Mouse (Mus musculus) erythroblast, embryonic 14.5 days (primary cell): ENCODE measurements around the gene Cib4. TPM values are rescaled to one million over a fixed set of nuclear protein-coding genes. Genes with fewer than 3 reads are reported as not detected.

ENCODE experiments used
- H3K27me3 ChIP-seq: 2 replicates; pipeline ENCODE4 v1.6.1; 2012; ENCODE audit warnings: inconsistent platforms; ENCODE audit not compliant: control insufficient read depth
- H3K36me3 ChIP-seq: 2 replicates; pipeline ENCODE4 v1.6.1; 2012; ENCODE audit warnings: mild to moderate bottlenecking, inconsistent platforms; ENCODE audit not compliant: control insufficient read depth
- H3K4me1 ChIP-seq: 2 replicates; pipeline ENCODE4 v1.6.1; 2012; ENCODE audit warnings: inconsistent platforms; ENCODE audit not compliant: control insufficient read depth
- H3K4me3 ChIP-seq: replicated peaks from 2 replicates; pipeline ENCODE3; 2012; ENCODE audit warnings: moderate library complexity, mild to moderate bottlenecking, inconsistent platforms
- H3K9me3 ChIP-seq: 2 replicates; pipeline ENCODE4 v1.6.1; 2012; ENCODE audit warnings: low read length, inconsistent platforms, mixed read lengths; ENCODE audit not compliant: control insufficient read depth
- GATA1 ChIP-seq: IDR thresholded peaks from 2 replicates; pipeline ENCODE4 v1.6.1; 2012; ENCODE audit warnings: low read length, inconsistent platforms, mixed read lengths
- TAL1 ChIP-seq: IDR thresholded peaks from 3 replicates; pipeline ENCODE4 v1.6.1; 2012; ENCODE audit warnings: low read length, inconsistent platforms, mixed read lengths
- polyA plus RNA-seq: library from polyadenylated mRNA; stranded (reverse); fragments of >175 nt; gene quantifications from 2 replicates; pipeline ENCODE4 v1.2.3, GENCODE M21; 2012

Gene Cib4
- polyA plus RNA-seq, 1 experiment: not detected

DNA sequence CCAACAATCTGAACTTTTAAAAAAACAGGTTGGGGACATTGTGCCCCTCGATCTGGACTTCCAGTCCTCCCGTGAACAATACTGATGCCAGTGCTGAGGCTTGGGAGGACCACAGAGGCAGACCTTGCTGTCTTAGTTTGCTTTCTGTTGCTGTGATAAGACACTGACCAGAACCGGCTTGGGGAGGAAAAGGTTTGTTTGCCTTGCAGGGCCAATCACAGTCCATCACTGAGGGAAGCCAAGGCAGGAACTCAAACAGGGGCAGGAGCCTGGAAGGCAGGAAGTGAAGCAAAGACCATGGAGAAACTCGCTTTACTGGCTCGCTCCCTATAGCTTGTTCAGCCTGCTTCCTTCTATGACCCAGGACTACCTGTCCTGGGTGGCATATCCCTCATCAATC is 73.5 kb downstream of the Cib4 start:
- no peaks in the 10 kb centered on the region for H3K36me3 ChIP-seq
- H3K4me3 ChIP-seq: no peak overlapping the region
- no peaks in the 10 kb centered on the region for H3K4me1 ChIP-seq
- peaks cover 2% of the 10 kb centered on the region; the same call in 1 of the 2 replicates for H3K27me3 ChIP-seq
- H3K9me3 ChIP-seq: no peaks in the 10 kb centered on the region
- TF ChIP-seq TAL1 (no peak), GATA1 (no peak)

GRCm38 (mm10) chr5:30470454-30470853 is 75.2 kb downstream of the Cib4 start:
- peaks cover 12% of the 10 kb centered on the region for H3K27me3 ChIP-seq
- TF ChIP-seq GATA1 (no peak), TAL1 (no peak)
- H3K36me3 ChIP-seq: no peaks in the 10 kb centered on the region
- no peak overlapping the region for H3K4me3 ChIP-seq
- no peaks in the 10 kb centered on the region for H3K4me1 ChIP-seq
- H3K9me3 ChIP-seq: no peaks in the 10 kb centered on the region

DNA sequence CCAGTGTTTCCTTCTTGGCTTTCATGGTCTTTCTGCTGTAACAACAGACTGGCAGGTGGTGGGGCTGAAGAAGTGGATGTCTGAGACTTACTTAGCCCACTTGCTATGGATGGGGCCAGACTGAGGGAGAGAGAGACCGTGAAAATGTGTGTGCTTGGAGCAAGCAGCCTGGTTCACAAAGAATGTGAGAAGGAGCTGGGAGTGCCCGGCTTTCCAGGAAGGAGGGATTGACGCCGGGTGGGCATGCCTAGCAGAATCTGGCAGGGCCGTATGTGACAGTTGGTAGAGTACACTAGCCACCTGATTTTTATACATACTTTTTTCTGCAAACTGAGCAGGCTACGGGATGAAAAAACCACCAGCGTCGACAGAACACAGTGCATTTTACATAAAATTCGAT is 79.3 kb downstream of the Cib4 start:
- H3K27me3 ChIP-seq: peaks cover 22% of the 10 kb centered on the region

DNA sequence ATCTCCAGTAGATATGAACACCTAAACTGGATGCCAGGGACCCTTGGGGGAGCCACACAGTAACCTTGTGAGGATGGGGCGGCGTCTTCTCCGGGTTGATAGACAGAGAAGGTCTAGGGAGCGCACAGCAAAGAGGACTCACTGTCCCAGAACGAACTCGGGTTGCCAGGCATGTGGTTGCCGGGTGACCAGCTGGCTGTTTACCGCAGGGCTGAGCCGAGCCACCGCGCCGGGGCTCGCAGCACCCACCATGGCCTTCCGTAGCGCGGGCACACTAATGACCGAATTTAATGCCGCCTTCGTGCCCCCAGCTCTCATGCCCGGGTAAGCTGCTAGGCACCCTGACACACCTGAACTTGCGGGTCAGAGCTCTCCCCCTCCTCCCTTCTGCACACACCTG is 79.8 kb downstream of the Cib4 start, which contains the start of gene 1700001C02Rik:
1700001C02Rik (plus strand) TSS at position 187 of the 400 bp plus-strand sequence.
- H3K4me3 ChIP-seq: no peak within 1 kb of the TSS
- no peaks in the 10 kb centered on the region for H3K4me1 ChIP-seq
- no peaks in the 10 kb centered on the region for H3K9me3 ChIP-seq
- TF ChIP-seq GATA1: no peak
- TF ChIP-seq TAL1: no peak
- H3K27me3 ChIP-seq: peaks cover 22% of the 10 kb centered on the region
- no peaks in the 10 kb centered on the region for H3K36me3 ChIP-seq

More for the DNA sequence above, 79.3 kb downstream of the Cib4 start:
- H3K9me3 ChIP-seq: no peaks in the 10 kb centered on the region
- no peaks in the 10 kb centered on the region for H3K36me3 ChIP-seq
- TF ChIP-seq GATA1: no peak
- TF ChIP-seq TAL1: no peak
- no peaks in the 10 kb centered on the region for H3K4me1 ChIP-seq
- no peak overlapping the region for H3K4me3 ChIP-seq

DNA sequence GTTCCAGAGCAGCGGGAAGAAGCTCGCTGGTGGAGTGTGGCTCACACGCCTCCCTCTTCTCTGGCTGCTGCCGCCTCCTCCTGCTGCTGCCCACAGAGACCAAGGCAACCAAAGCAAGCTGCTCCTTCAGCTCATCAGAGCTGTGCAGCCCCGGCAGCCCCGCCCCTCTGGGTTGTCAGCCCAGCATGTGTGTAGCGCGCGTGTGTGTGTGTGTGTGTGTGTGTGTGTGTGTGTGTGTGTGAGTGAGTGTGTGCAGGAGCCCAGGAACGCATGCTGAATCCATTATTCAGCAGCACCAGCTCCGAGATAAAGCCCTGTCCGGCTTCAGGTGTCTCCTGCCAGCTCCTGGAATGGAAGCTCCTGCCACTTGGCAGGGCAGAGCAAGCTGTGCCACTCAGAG is 83.8 kb downstream of the Cib4 start, which contains the start of gene Otof:
Otof (minus strand) TSS at position 112 of the 400 bp plus-strand sequence.
- H3K27me3 ChIP-seq: peaks cover 20% of the 10 kb centered on the region
- H3K4me1 ChIP-seq: no peaks in the 10 kb centered on the region
- H3K9me3 ChIP-seq: no peaks in the 10 kb centered on the region
- no peak for TF ChIP-seq GATA1
- no peak for TF ChIP-seq TAL1
- H3K4me3 ChIP-seq: no peak within 1 kb of the TSS
- no peaks in the 10 kb centered on the region for H3K36me3 ChIP-seq

GRCm38 (mm10) chr5:30460155-30460554 is 85.5 kb downstream of the Cib4 start:
- H3K9me3 ChIP-seq: no peaks in the 10 kb centered on the region
- TF ChIP-seq TAL1: no peak
- no peak for TF ChIP-seq GATA1
- H3K36me3 ChIP-seq: no peaks in the 10 kb centered on the region
- H3K4me1 ChIP-seq: no peaks in the 10 kb centered on the region
- no peak overlapping the region for H3K4me3 ChIP-seq
- H3K27me3 ChIP-seq: peaks cover 7% of the 10 kb centered on the region

DNA sequence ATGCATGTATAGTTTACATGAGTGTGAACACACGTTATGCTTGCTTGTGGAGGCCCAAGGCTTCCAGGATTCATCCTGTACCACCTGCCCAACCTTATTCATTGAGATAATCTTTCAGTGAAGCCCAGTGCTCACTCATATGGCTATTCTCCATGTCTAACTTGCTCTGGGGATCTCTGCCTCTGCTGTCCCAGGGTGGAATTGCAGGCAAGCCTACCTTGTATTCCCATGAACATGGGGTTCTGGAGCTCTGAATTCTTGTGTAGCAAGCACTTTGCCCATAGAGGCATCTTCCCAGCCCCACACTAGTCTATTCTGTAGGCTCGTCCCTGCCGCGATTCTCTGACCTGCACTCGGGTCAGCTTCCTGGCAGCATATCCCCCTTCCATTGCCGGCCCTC is 89.6 kb downstream of the Cib4 start:
- H3K9me3 ChIP-seq: no peaks in the 10 kb centered on the region
- H3K4me3 ChIP-seq: no peak overlapping the region
- H3K36me3 ChIP-seq: no peaks in the 10 kb centered on the region
- no peaks in the 10 kb centered on the region for H3K27me3 ChIP-seq
- no peaks in the 10 kb centered on the region for H3K4me1 ChIP-seq
- TF ChIP-seq TAL1 (no peak), GATA1 (no peak)

GRCm38 (mm10) chr5:30444327-30444895 is 101.2 kb downstream of the Cib4 start:
- Histone ChIP-seq H3K9me3 (no peaks in the 10 kb centered on the region), H3K4me1 (no peaks in the 10 kb centered on the region), H3K36me3 (no peaks in the 10 kb centered on the region), H3K4me3 (no peak overlapping the region), H3K27me3 (no peaks in the 10 kb centered on the region)
- TF ChIP-seq TAL1 (no peak), GATA1 (no peak)

DNA sequence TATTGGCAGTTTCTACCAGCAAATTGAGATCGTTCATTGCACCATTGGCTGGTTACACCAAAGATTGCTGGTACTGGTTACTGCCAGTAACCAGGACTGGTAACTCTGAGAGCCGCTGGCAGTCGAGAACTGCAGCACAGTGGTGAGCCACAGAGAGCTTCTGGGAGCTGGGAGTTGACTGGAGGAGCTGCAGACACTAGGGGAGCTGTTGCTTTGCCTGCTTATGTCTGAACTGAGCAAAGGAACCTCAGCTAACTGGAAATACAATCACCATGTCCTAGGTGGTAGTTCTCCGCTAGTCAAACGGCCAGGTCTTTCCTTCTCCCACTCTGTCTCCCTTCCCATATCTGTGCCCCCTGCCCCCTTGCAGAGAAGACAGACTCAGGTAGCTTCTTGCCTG is 103.4 kb downstream of the Cib4 start:
- TF ChIP-seq TAL1 (no peak), GATA1 (no peak)
- Histone ChIP-seq H3K4me1 (no peaks in the 10 kb centered on the region), H3K36me3 (no peaks in the 10 kb centered on the region), H3K27me3 (no peaks in the 10 kb centered on the region), H3K9me3 (no peaks in the 10 kb centered on the region), H3K4me3 (no peak overlapping the region)
